Mouse (Mus musculus) neutrophil, adult 59 days (primary cell): ENCODE data around the gene Smarcd3. TPM values are rescaled to one million over a fixed set of nuclear protein-coding genes. Genes with fewer than 3 reads are reported as not detected.

Experiments
- total RNA-seq, 2 experiments: library from RNA; stranded (reverse); gene quantifications; 1 replicate in 1 of 2; 2 replicates in 1 of 2; pipeline ENCODE4 v1.2.4; 2023

Gene Smarcd3
- under 1 TPM in 1 of 2 experiments, not detected in 1; 0.31 TPM for total RNA-seq

DNA sequence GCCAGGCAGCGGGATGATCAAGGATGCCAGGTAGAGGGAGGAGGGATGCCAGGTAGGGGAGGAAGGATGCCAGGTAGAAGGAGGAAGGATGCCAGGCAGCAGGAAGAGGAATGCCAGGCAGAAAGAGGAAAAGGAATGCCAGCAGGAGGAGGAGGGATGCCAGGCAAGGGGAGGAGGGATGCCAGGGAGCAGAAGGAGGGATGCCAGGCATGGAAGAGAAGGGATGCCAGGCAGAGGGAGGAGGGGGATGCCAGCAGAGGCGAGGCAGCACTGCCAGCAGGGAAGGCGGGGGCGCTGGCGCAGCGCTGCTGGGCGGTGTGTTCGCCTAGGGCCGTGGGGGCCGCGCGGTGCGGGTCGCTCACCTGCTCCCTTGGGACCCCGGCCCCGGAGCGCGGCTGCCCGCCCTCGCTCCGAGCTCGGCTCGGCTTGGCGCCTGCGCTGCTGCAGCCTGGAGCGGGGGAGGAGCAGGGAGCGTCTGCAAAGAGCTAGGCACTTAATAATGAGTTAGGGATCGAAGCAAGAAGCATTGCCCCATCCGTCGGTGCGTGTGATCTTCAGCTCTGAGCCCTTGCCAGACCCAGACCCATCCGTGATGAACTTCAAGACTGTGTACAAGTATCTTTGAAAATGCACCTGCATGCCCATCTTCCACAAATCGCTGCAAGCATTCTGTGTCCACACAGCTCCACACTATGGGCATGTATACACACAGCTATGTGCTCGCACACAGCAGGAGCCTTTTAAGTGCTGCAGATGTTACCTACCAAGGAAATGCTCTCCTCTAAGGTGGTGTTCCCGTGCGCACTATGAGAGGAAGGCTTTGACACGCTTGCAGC is at the start of gene Smarcd3:
Gene Smarcd3, minus strand, starts transcription at position 426 of the 836 bp plus-strand sequence.

DNA sequence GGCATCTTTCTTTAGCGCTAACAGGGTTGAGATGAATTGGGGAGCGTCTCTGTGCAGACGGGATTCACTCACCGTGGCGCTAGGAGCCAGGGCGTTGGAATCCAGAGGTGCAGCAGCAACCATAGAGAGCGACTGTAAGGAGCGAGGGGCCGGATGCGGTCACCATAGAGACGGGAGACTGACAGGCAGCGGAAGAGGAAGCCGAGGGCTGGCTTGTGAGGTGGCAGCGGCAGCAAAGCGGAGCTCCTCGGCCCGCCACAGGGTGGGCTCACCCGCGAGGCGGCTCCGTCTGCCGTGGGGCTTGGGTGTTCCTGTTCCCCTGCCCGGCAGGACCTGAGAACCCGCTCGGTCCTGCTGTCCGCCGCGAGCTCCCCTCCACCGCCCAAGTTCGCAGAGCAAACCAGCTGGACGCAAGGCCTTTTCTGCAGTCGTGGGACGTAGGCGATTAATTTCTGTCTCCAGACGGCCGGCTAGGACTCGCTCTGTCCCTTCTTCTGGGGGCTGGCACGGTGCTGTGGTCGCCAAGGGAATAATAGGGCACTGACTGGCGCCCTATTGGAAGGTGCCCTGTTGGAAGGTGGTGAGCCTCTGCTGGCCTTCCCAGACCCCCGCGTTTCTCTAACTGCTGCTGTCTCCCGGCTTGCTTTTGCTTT is 37.5 kb downstream of the Smarcd3 start, which contains the start of gene Chpf2:
Gene Chpf2, plus strand, starts transcription at position 195 of the 653 bp plus-strand sequence.

DNA sequence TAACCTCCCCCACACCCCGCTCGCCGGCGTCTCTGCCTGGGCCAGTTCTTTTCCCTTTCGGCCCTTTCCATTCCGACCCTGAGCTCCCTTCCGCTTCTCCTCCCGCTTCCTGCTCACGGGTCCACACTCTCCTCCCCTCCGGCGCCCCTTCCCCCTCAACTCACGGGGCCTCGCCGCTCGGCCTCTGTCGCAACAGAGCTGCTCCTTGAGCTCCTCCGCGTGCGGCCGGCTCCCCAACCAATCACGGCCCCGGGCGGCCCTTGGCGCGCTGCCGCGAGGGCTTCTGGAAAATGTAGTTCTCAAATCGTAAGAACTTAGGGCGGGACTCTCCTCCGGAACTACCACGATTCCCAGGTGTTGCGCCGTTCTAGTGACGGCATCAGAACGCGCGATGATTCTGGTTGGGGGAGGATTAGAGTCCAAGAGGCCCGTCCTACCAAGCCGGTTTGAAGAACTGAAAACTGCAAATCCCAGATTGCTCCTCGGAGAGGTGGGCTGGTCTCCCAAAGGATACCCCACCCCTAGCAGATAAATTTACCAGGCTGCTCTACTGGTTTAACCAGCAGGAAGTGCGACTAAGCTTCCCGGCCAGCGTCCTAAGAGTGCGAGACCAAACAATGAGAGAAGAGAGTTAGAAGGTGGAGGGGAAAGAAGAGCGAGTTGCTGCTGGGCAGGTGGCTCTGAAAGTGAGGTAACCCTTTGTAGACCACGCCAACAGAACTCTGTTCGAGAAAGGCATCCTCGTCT is 46.9 kb downstream of the Smarcd3 start, which contains the start of gene Abcf2:
Gene Abcf2, minus strand, starts transcription at position 285 of the 747 bp plus-strand sequence.

DNA sequence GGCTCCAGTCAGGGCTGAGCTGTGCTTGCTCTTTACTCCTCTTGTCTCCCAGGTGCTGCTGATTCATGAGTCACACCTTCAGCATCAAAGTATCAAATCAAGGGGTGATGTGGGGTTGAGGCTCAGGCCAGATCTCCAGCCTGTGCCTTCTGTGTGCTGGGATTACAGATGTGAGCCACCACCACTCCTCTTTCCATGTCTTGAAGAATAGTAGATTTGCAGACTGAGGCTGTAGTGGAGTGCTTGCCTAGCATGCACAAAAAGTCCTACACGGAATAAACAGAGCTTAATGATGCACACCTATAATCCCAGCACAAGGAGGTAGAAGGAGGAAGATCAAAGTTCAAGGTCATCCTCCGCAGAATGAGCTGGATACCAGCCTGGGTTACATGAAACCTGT is 67.5 kb downstream of the Smarcd3 start, which contains the start of gene 4931409K22Rik:
Gene 4931409K22Rik, minus strand, starts transcription at position 101 of the 400 bp plus-strand sequence.

Other genes with a start within 250 kb of the Smarcd3 start
- 1 to 10 TPM in 1 of 2 experiments, under 1 TPM in 1; 0.31 to 1.1 TPM for gene Atg9b, start 232.3 kb downstream of the Smarcd3 start, total RNA-seq
- 10 to 100 TPM; 11.7 to 13.8 TPM for gene Abcb8, start 230.7 kb downstream of the Smarcd3 start, total RNA-seq
- not detected for gene Asic3, start 211.0 kb downstream of the Smarcd3 start, total RNA-seq
- 10 to 100 TPM; 28.2 to 28.5 TPM for gene Cdk5, start 200.9 kb downstream of the Smarcd3 start, total RNA-seq
- 10 to 100 TPM; 57.8 to 62.5 TPM for gene Slc4a2, start 200.6 kb downstream of the Smarcd3 start, total RNA-seq
- gene Fastk, start 179.1 kb downstream of the Smarcd3 start, total RNA-seq: 10 to 100 TPM; 26.5 to 30.3 TPM
- 10 to 100 TPM; 14.0 to 14.5 TPM for gene Tmub1, start 176.6 kb downstream of the Smarcd3 start, total RNA-seq
- gene Agap3, start 172.2 kb downstream of the Smarcd3 start, total RNA-seq: 10 to 100 TPM; 26.9 to 28.4 TPM
- gene Gbx1, start 97.2 kb downstream of the Smarcd3 start, total RNA-seq: not detected
- not detected for gene Asb10, start 83.4 kb downstream of the Smarcd3 start, total RNA-seq
- gene 4931409K22Rik, start 67.6 kb downstream of the Smarcd3 start, total RNA-seq: not detected
- 10 to 100 TPM; 25.6 to 25.9 TPM for gene Abcf2, start 46.9 kb downstream of the Smarcd3 start, total RNA-seq
- gene Chpf2, start 37.7 kb downstream of the Smarcd3 start, total RNA-seq: 10 to 100 TPM; 19.1 to 23.7 TPM
- 10 to 100 TPM; 46.1 to 46.9 TPM for gene Nub1, start 61.1 kb upstream of the Smarcd3 start, total RNA-seq
- not detected for gene Wdr86, start 106.3 kb upstream of the Smarcd3 start, total RNA-seq
- gene Crygn, start 133.6 kb upstream of the Smarcd3 start, total RNA-seq: not detected
- gene Rheb, start 218.2 kb upstream of the Smarcd3 start, total RNA-seq: 10 to 100 TPM; 50.6 to 51.5 TPM